Mouse (Mus musculus): ENCODE results near the gene Hps1.

GRCm38 (mm10) chr19:42770141-42770872 is 9.5 kb downstream of the Hps1 start:
- TF ChIP-seq CTCF (conservative IDR thresholded peaks at IDR 0.05; ENCODE audit: low read length) (no peak), POU5F1 (IDR thresholded peaks at IDR 0.05; ENCODE audit: borderline replicate concordance, low read length) (no peak), NANOG (IDR thresholded peaks at IDR 0.05; ENCODE audit: borderline replicate concordance, low read length) (no peak)
